Mouse (Mus musculus) central nervous system, embryonic 11.5 days (tissue): ENCODE results near the gene Bsdc1. TPM values are rescaled to one million over a fixed set of nuclear protein-coding genes. Genes with fewer than 3 reads are reported as not detected.

Experiments used
- polyA plus RNA-seq: library from polyadenylated mRNA; depleted of rRNA; stranded (reverse); fragments of >200 nt; gene quantifications from 2 replicates; pipeline ENCODE4 v1.2.3, GENCODE M21; 2012; rRNA removed

Bsdc1 gene
- polyA plus RNA-seq, result 22.8 and 26.0 TPM in 2 replicates

DNA sequence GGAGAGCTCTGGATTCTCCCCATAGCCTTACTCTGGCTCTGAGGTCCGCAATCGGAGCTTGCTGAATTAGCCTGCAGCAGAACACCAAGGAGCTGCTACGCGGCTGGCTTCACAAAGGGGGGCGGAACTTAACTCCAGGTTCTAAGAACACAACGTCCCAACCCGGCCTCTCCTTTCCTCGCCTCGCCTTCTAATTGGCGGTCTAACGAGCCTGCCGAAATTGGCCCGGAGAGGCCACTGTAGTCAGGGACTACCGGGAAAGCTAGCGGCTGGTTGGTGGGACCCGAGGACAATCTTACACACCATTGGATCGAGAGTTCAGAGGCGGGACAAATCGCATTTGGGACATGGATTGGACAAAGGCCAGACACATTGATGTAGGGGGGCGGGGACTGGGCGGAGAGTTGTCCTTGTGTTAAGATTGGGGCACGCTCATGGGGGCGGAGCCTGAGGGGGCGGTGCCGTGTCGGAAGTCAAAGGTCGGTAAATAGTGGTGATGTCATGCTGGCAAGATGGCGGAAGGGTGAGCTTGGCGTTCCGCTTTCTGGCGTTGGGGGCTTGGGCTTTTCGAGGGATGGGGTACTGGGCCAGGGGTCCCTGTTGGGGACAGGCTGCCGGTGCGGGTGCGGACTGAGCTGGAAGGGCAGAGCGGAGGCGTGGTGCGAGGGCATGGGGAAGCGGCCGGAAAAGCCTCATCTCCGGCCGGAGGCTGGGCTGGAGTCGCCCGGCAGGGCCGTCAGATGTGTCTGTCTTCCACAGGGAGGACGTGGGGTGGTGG, at the start of gene Bsdc1:
Gene Bsdc1 (plus strand): TSS at position 399 of the 778 bp plus-strand sequence.

GRCm38 (mm10) chr4:129440340-129441063, 20.9 kb upstream of the Bsdc1 start, which contains the start of gene Zbtb8b:
Gene Zbtb8b, minus strand, starts transcription at chr4:129440853.

GRCm38 (mm10) chr4:129490972-129491880, 29.8 kb downstream of the Bsdc1 start, which contains the start of the genes Tssk3 and Fam229a:
Gene Tssk3, minus strand, starts transcription at chr4:129491022.
Gene Fam229a, plus strand, starts transcription at chr4:129491190.

GRCm38 (mm10) chr4:129513086-129513767, 51.8 kb downstream of the Bsdc1 start, which contains the start of gene Marcksl1:
Gene Marcksl1, plus strand, starts transcription at chr4:129513581.

Other genes starting within 250 kb of the Bsdc1 start
- gene C77080, start 200.2 kb upstream of the Bsdc1 start, polyA plus RNA-seq, result 6.8 and 8.1 TPM in 2 replicates
- 0.55 and 0.98 TPM in 2 replicates for gene Sync, start 174.0 kb upstream of the Bsdc1 start, polyA plus RNA-seq
- 203 and 212 TPM in 2 replicates for gene Rbbp4, start 126.2 kb upstream of the Bsdc1 start, polyA plus RNA-seq
- 48.8 and 55.3 TPM in 2 replicates for gene Zbtb8os, start 125.9 kb upstream of the Bsdc1 start, polyA plus RNA-seq
- gene Zbtb8a, start 83.5 kb upstream of the Bsdc1 start, polyA plus RNA-seq, result 8.9 and 10.6 TPM in 2 replicates
- 1.3 and 1.8 TPM in 2 replicates for gene Zbtb8b, start 20.7 kb upstream of the Bsdc1 start, polyA plus RNA-seq
- not detected in 2 replicates for gene Tssk3, start 29.4 kb downstream of the Bsdc1 start, polyA plus RNA-seq
- 0.17 TPM in 1 of 2 replicates, not detected in the other for gene Fam229a, start 29.6 kb downstream of the Bsdc1 start, polyA plus RNA-seq
- gene Marcksl1, start 52.0 kb downstream of the Bsdc1 start, polyA plus RNA-seq, result 1,168 and 1,436 TPM in 2 replicates
- gene Hdac1, start 81.1 kb downstream of the Bsdc1 start, polyA plus RNA-seq, result 200 and 249 TPM in 2 replicates
- 9.3 and 10.9 TPM in 2 replicates for gene Lck, start 112.1 kb downstream of the Bsdc1 start, polyA plus RNA-seq
- 2.1 and 2.6 TPM in 2 replicates for gene Fam167b, start 117.0 kb downstream of the Bsdc1 start, polyA plus RNA-seq
- 355 and 420 TPM in 2 replicates for gene Eif3i, start 139.1 kb downstream of the Bsdc1 start, polyA plus RNA-seq
- 141 and 182 TPM in 2 replicates for gene Tmem234, start 139.1 kb downstream of the Bsdc1 start, polyA plus RNA-seq
- gene Dcdc2b, start 152.7 kb downstream of the Bsdc1 start, polyA plus RNA-seq, result 1.6 and 2.2 TPM in 2 replicates
- 28.8 and 32.5 TPM in 2 replicates for gene Iqcc, start 157.5 kb downstream of the Bsdc1 start, polyA plus RNA-seq
- gene Ccdc28b, start 162.4 kb downstream of the Bsdc1 start, polyA plus RNA-seq, result 66.0 and 106 TPM in 2 replicates
- 74.6 and 161 TPM in 2 replicates for gene Txlna, start 179.5 kb downstream of the Bsdc1 start, polyA plus RNA-seq
- gene Kpna6, start 211.2 kb downstream of the Bsdc1 start, polyA plus RNA-seq, result 29.5 and 34.7 TPM in 2 replicates
- gene Tmem39b, start 235.3 kb downstream of the Bsdc1 start, polyA plus RNA-seq, result 33.4 and 45.2 TPM in 2 replicates